Mouse (Mus musculus) liver, embryonic 13.5 days (tissue): ENCODE measurements around the gene Knop1. TPM values are rescaled to one million over a fixed set of nuclear protein-coding genes. Genes with fewer than 3 reads are reported as not detected.

Source experiments
- ATAC-seq: fragments of 200-750 bp; cut with Nextera tagmentation; 2 replicates; pipeline ENCODE4 v1.8.0; 2017; ENCODE audit warnings: low read depth, mild to moderate bottlenecking, moderate number of reproducible peaks, moderate library complexity
- DNase-seq: peaks from one replicate; pipeline ENCODE4 v3.0.0; 2022
- H3K27ac ChIP-seq: fragments of 300-500 bp; sonication (generic); 2 replicates; pipeline ENCODE4 v1.5.1; 2015; ENCODE audit warnings: moderate library complexity, mild to moderate bottlenecking, inconsistent platforms
- H3K27me3 ChIP-seq: fragments of 300-500 bp; sonication (generic); 2 replicates; pipeline ENCODE4 v1.6.1; 2015; ENCODE audit warnings: mild to moderate bottlenecking, inconsistent platforms
- H3K36me3 ChIP-seq: fragments of 300-500 bp; sonication (generic); 2 replicates; pipeline ENCODE4 v1.6.1; 2015; ENCODE audit warnings: mild to moderate bottlenecking, inconsistent platforms
- H3K4me1 ChIP-seq: fragments of 300-500 bp; sonication (generic); replicated peaks from 2 replicates; pipeline ENCODE4 v1.6.1; 2015; ENCODE audit warnings: inconsistent platforms
- H3K4me2 ChIP-seq: fragments of 300-500 bp; sonication (generic); 2 replicates; pipeline ENCODE4 v1.6.1; 2015; ENCODE audit warnings: inconsistent platforms, mild to moderate bottlenecking, moderate library complexity
- H3K4me3 ChIP-seq: fragments of 300-500 bp; sonication (generic); replicated peaks from 2 replicates; pipeline ENCODE4 v1.5.1; 2015; ENCODE audit warnings: mild to moderate bottlenecking, inconsistent platforms
- H3K9ac ChIP-seq: fragments of 300-500 bp; sonication (generic); 2 replicates; pipeline ENCODE4 v1.6.1; 2015; ENCODE audit warnings: mild to moderate bottlenecking, inconsistent platforms
- H3K9me3 ChIP-seq: fragments of 300-500 bp; sonication (generic); replicated peaks from 2 replicates; pipeline ENCODE4 v1.6.1; 2016; ENCODE audit warnings: inconsistent platforms
- WGBS: fragments of 180-500 bp; shearing (Covaris S2); methylation state at CpG from one replicate; pipeline ENCODE4 v1.1.7; 2015; ENCODE audit not compliant: insufficient replicate concordance; 5-methylcytosine and 5-hydroxymethylcytosine counted together
- polyA plus RNA-seq: library from polyadenylated mRNA; unstranded; fragments of >200 nt; fragmentation: Nextera tagmentation; extraction: Ambion mirVana; gene quantifications from 2 replicates; pipeline ENCODE4 v1.2.1, GENCODE M21; 2015

Gene Knop1
- polyA plus RNA-seq, 1 experiment from 2014 or later: 52.5 TPM

DNA sequence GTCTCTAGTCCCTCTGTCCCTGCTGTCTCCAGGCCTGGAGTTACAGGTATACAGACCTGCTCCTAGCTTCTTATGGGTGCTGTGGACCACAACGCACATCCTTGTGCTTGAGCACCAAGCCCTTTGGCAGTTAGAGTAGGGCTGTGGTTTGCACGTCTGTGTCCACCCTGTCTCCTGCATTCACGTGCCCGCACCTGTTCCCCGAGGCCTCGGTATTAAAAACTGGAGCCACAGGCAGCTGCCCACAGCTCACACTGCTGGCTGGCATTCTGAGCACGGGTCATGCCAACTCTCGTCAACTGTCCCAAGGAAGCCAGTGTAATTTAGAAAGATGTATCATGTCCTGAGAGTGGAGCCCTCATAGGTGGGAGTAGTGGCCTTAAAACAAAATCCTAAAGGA, 60.3 kb downstream of the Knop1 start:
- Histone ChIP-seq H3K9me3 (no peaks in the 10 kb centered on the region), H3K9ac (no peak overlapping the region), H3K4me3 (no peak overlapping the region), H3K36me3 (peaks cover 36% of the 10 kb centered on the region), H3K4me1 (0 out of 2 replicates have a peak, but pooled peaks cover 3% of the 10 kb centered on the region), H3K4me2 (no peak overlapping the region), H3K27me3 (no peaks in the 10 kb centered on the region), H3K27ac (no peak overlapping the region)
- 83% methylated on average over 8 of the region's 8 CpGs for WGBS
- ATAC-seq (no peak), DNase-seq (no peak)

DNA sequence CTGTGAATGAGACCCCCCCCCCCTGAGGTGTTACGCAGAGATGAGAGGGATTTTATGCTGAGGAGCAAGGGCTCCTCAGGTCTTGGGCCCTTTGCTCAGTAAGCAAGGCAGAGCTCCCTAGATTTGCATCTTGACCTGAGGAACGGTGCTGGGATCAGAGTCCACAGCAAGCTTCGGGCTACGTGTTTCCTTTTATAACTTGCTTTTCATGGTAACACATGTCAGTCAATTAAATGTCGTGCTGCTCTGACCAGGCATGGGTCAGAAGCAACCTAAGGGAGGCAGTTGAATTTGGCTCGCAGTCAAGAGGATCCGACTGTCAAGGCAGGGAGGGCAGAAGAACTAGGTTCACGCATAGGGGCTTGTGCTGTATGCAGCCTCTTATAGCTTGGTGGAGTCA, 62.2 kb downstream of the Knop1 start:
- no peak for DNase-seq
- no peak for ATAC-seq
- no peak overlapping the region for H3K4me2 ChIP-seq
- 78% methylated on average over 8 of the region's 8 CpGs for WGBS
- H3K4me3 ChIP-seq: no peak overlapping the region
- no peak overlapping the region for H3K27ac ChIP-seq
- peaks cover 31% of the 10 kb centered on the region for H3K36me3 ChIP-seq
- H3K4me1 ChIP-seq: 0 out of 2 replicates have a peak, but pooled peaks cover 3% of the 10 kb centered on the region
- H3K9ac ChIP-seq: no peak overlapping the region
- no peaks in the 10 kb centered on the region for H3K27me3 ChIP-seq
- no peaks in the 10 kb centered on the region for H3K9me3 ChIP-seq

Other genes starting within 250 kb of the Knop1 start
- 46.3 and 47.0 TPM in 2 replicates for gene Gde1, start 150.5 kb downstream of the Knop1 start, polyA plus RNA-seq
- gene Ccp110, start 143.7 kb downstream of the Knop1 start, polyA plus RNA-seq: 8.5 and 10.9 TPM in 2 replicates
- 37.6 and 43.6 TPM in 2 replicates for gene Vps35l, start 116.0 kb downstream of the Knop1 start, polyA plus RNA-seq
- gene Iqck, start 502 bp downstream of the Knop1 start, polyA plus RNA-seq: 0.18 and 0.43 TPM in 2 replicates
- 0.20 and 0.37 TPM in 2 replicates for gene Gprc5b, start 139.0 kb upstream of the Knop1 start, polyA plus RNA-seq